Mouse (Mus musculus) embryonic facial prominence, embryonic 14.5 days (tissue): ENCODE measurements around the gene Slc39a11. TPM values are rescaled to one million over a fixed set of nuclear protein-coding genes. Genes with fewer than 3 reads are reported as not detected.

Source experiments
- ATAC-seq: fragments of 200-750 bp; cut with Nextera tagmentation; 2 replicates; pipeline ENCODE4 v1.8.0; 2017; ENCODE audit warnings: low read depth, moderate number of reproducible peaks, moderate TSS enrichment
- DNase-seq: peaks from one replicate; pipeline ENCODE4 v3.0.0-alpha.2; 2015; ENCODE audit warnings: low spot score
- H3K27ac ChIP-seq: fragments of 300-500 bp; sonication (generic); replicated peaks from 2 replicates; pipeline ENCODE4 v1.5.1; 2014; ENCODE audit warnings: low read depth, mild to moderate bottlenecking, low read length, moderate library complexity
- H3K27me3 ChIP-seq: fragments of 300-500 bp; sonication (generic); replicated peaks from 2 replicates; pipeline ENCODE4 v1.6.1; 2014; ENCODE audit warnings: low read length; ENCODE audit not compliant: control insufficient read depth, insufficient read depth
- H3K36me3 ChIP-seq: fragments of 300-500 bp; sonication (generic); 2 replicates; pipeline ENCODE4 v1.6.1; 2014; ENCODE audit warnings: low read length, mixed read lengths; ENCODE audit not compliant: control insufficient read depth, insufficient read depth
- H3K4me1 ChIP-seq: fragments of 300-500 bp; sonication (generic); 2 replicates; pipeline ENCODE4 v1.6.1; 2014; ENCODE audit warnings: antibody characterized with exemption, low read length; ENCODE audit not compliant: control insufficient read depth, insufficient read depth
- H3K4me2 ChIP-seq: fragments of 300-500 bp; sonication (generic); 2 replicates; pipeline ENCODE4 v1.6.1; 2014; ENCODE audit warnings: low read depth, mild to moderate bottlenecking, low read length, moderate library complexity, mixed read lengths
- H3K4me3 ChIP-seq: fragments of 300-500 bp; sonication (generic); 2 replicates; pipeline ENCODE4 v1.5.1; 2014; ENCODE audit warnings: low read depth, mild to moderate bottlenecking, low read length
- H3K9ac ChIP-seq: fragments of 300-500 bp; sonication (generic); 2 replicates; pipeline ENCODE4 v1.6.1; 2014; ENCODE audit warnings: low read depth, mild to moderate bottlenecking, low read length, moderate library complexity, mixed read lengths
- H3K9me3 ChIP-seq: fragments of 300-500 bp; sonication (generic); 2 replicates; pipeline ENCODE4 v1.6.1; 2016; ENCODE audit warnings: low read length; ENCODE audit not compliant: control insufficient read depth
- WGBS: fragments of 180-500 bp; shearing (Covaris S2); extraction: QIAGEN DNeasy Blood & Tissue Kit; methylation state at CpG from one replicate; pipeline ENCODE4 v1.1.7; 2014; 5-methylcytosine and 5-hydroxymethylcytosine counted together
- polyA plus RNA-seq: library from polyadenylated mRNA; unstranded; fragments of >200 nt; fragmentation: Nextera tagmentation; extraction: Ambion mirVana; gene quantifications from 2 replicates; pipeline ENCODE4 v1.2.1, GENCODE M21; 2014

The Slc39a11 gene
- polyA plus RNA-seq, 1 experiment from 2014 or later: 23.6 TPM

- no peak overlapping the region for H3K4me3 ChIP-seq
- no peaks in the 10 kb centered on the region for H3K27me3 ChIP-seq
- no peak for DNase-seq
- no peaks in the 10 kb centered on the region for H3K36me3 ChIP-seq
- 80% methylated on average over 6 of the region's 6 CpGs for WGBS
- no peaks in the 10 kb centered on the region for H3K9me3 ChIP-seq
- H3K9ac ChIP-seq: no peak overlapping the region
- ATAC-seq: no peak
- H3K27ac ChIP-seq: no peak overlapping the region
- peaks cover 50% of the 10 kb centered on the region for H3K4me1 ChIP-seq
- H3K4me2 ChIP-seq: no peak overlapping the region
Measured at GRCm38 (mm10) chr11:113258016-113258415, 391.9 kb downstream of the Slc39a11 start.

GRCm38 (mm10) chr11:113254653-113255052 is 395.2 kb downstream of the Slc39a11 start:
- H3K4me1 ChIP-seq: peaks cover 26% of the 10 kb centered on the region
- 38% methylated on average over 6 of the region's 6 CpGs for WGBS
- DNase-seq (peak; percentile 47), ATAC-seq (no peak)
- H3K27ac ChIP-seq: peak overlapping the region; percentile 65
- H3K36me3 ChIP-seq: no peaks in the 10 kb centered on the region
- no peak overlapping the region for H3K4me2 ChIP-seq
- no peaks in the 10 kb centered on the region for H3K9me3 ChIP-seq
- no peaks in the 10 kb centered on the region for H3K27me3 ChIP-seq
- no peak overlapping the region for H3K4me3 ChIP-seq
- H3K9ac ChIP-seq: no peak overlapping the region

DNA sequence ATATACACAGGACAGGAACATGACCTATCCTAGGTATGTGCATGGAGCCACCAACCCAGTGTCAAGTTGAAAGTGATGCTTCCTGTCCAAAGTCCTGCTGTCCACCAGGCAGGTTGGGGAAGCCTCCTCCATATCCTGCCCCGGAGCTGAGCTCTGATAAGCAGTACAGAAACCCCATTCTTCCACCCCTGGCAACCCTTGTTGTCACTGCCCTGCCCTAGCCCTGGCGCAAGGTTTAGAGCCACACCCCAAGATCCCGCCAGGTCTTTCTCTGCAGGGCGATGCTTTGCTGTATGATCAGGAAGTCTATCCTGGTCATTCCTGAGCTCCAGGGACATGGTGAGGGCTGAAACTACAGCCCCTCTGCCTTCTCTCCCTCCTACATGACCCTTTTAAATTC is 396.7 kb downstream of the Slc39a11 start:
- Histone ChIP-seq H3K9me3 (no peaks in the 10 kb centered on the region), H3K27me3 (no peaks in the 10 kb centered on the region), H3K27ac (no peak overlapping the region), H3K36me3 (no peaks in the 10 kb centered on the region), H3K4me1 (peaks cover 19% of the 10 kb centered on the region), H3K4me3 (no peak overlapping the region), H3K4me2 (no peak overlapping the region), H3K9ac (no peak overlapping the region)
- 86% methylated on average over 4 of the region's 4 CpGs for WGBS
- no peak for ATAC-seq
- no peak for DNase-seq

- Histone ChIP-seq H3K9ac (no peak overlapping the region), H3K27me3 (no peaks in the 10 kb centered on the region), H3K4me1 (peaks cover 19% of the 10 kb centered on the region), H3K27ac (no peak overlapping the region), H3K9me3 (no peaks in the 10 kb centered on the region), H3K36me3 (no peaks in the 10 kb centered on the region), H3K4me2 (no peak overlapping the region), H3K4me3 (no peak overlapping the region)
- 81% methylated on average over 7 of the region's 7 CpGs for WGBS
- DNase-seq (no peak), ATAC-seq (no peak)
Measured at GRCm38 (mm10) chr11:113251172-113251571, 398.7 kb downstream of the Slc39a11 start.

DNA sequence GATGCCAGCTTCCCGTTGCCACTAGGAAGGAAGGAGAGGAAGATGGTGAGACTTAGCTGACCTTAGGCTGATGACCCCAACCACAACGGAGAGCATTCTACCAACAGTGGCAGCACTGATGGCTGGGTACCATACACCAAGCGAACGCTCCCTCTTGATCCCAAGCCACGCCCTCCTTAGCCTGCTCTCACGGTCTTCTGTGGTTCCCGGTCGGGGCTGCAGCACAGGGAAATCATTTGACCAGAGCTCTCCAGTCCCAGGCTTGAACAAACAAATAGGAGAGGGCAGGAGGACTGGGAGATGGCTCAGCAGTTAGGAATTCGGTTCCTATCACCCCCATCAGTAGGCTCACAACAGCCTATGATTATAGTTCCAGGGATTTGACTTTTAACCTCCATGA is 403.4 kb downstream of the Slc39a11 start:
- 77% methylated on average over 9 of the region's 9 CpGs for WGBS
- H3K4me2 ChIP-seq: no peak overlapping the region
- no peak overlapping the region for H3K27ac ChIP-seq
- no peak overlapping the region for H3K4me3 ChIP-seq
- no peaks in the 10 kb centered on the region for H3K27me3 ChIP-seq
- H3K36me3 ChIP-seq: no peaks in the 10 kb centered on the region
- no peaks in the 10 kb centered on the region for H3K9me3 ChIP-seq
- H3K9ac ChIP-seq: no peak overlapping the region
- H3K4me1 ChIP-seq: no peaks in the 10 kb centered on the region
- ATAC-seq (no peak), DNase-seq (no peak)

- ATAC-seq (no peak), DNase-seq (no peak)
- H3K27me3 ChIP-seq: no peaks in the 10 kb centered on the region
- H3K4me3 ChIP-seq: no peak overlapping the region
- WGBS: 84% methylated on average over 10 of the region's 10 CpGs
- no peak overlapping the region for H3K9ac ChIP-seq
- H3K4me2 ChIP-seq: no peak overlapping the region
- H3K27ac ChIP-seq: 0 out of 2 replicates have a peak overlapping the region, but pooled peaks have one; percentile 8
- H3K36me3 ChIP-seq: no peaks in the 10 kb centered on the region
- H3K9me3 ChIP-seq: no peaks in the 10 kb centered on the region
- H3K4me1 ChIP-seq: no peaks in the 10 kb centered on the region
Measured at GRCm38 (mm10) chr11:113245666-113246065, 404.2 kb downstream of the Slc39a11 start.

DNA sequence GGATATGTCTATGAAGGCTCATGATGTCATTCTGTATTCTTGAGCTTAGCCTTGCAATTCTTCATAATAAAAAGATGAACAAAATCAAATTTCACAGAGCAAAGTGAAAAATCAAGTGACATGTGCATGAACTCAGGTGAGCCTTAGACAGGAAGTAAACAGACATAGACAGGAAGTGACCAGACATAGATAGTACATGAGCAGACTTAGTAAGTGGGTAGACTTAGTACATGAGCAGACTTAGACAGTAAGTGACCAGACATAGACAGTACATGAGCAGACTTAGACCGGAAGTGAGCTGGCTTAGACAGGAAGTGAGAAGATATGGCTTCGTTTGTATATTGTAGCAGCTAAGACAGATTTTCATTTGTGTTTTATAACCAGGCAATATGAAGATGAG is 415.4 kb downstream of the Slc39a11 start:
- Histone ChIP-seq H3K27ac (no peak overlapping the region), H3K27me3 (no peaks in the 10 kb centered on the region), H3K4me3 (no peak overlapping the region), H3K9me3 (no peaks in the 10 kb centered on the region), H3K4me2 (no peak overlapping the region), H3K4me1 (0 out of 2 replicates have a peak, but pooled peaks cover 5% of the 10 kb centered on the region), H3K36me3 (no peaks in the 10 kb centered on the region), H3K9ac (no peak overlapping the region)
- 73% methylated on average over 2 of the region's 2 CpGs for WGBS
- ATAC-seq: no peak
- DNase-seq: no peak

GRCm38 (mm10) chr11:113232049-113232448 is 417.8 kb downstream of the Slc39a11 start:
- ATAC-seq: peak; percentile 93
- DNase-seq: peak; percentile 87
- Histone ChIP-seq H3K27ac (no peak overlapping the region), H3K4me1 (0 out of 2 replicates have a peak, but pooled peaks cover 5% of the 10 kb centered on the region), H3K4me3 (no peak overlapping the region), H3K27me3 (no peaks in the 10 kb centered on the region), H3K9ac (no peak overlapping the region), H3K9me3 (no peaks in the 10 kb centered on the region), H3K4me2 (no peak overlapping the region), H3K36me3 (no peaks in the 10 kb centered on the region)
- 8% methylated on average over 6 of the region's 6 CpGs for WGBS

DNA sequence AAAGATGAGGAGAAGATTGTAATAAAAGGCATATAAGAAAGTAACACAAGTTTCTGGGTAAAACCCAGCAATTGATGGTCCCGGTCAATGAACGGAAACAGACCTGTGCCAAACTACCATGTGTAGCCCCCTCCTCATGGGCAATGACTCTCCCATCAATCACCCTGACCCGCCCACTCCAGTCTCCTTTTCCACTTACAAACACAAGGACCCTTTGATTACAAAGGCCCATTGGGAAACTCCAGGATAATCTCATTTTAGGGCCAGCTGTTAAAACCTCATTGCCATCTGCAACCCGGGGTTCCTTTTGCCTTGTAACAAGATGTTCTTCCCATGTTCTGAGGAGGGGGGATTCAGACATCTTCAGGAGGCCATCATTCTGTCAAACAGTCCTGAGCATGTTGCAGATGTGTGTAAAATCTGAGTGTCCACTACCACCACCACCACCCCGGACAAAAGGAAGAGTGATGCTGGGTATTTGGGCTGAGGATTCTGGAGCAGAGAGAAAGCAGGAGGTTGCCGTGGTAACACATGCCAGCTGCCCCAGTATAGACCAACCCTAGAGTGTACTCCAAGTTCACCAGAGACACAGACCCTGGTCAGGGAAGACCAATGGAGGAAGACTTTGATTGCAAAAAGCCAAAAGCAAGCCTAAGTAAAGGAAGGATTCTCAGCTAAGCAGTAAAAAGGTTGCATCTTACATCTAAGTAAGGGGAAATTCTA is 419.3 kb downstream of the Slc39a11 start:
- DNase-seq (no peak), ATAC-seq (no peak)
- 60% methylated on average over 6 of the region's 6 CpGs for WGBS
- H3K9me3 ChIP-seq: no peaks in the 10 kb centered on the region
- H3K4me2 ChIP-seq: no peak overlapping the region
- H3K9ac ChIP-seq: no peak overlapping the region
- H3K4me3 ChIP-seq: no peak overlapping the region
- no peaks in the 10 kb centered on the region for H3K27me3 ChIP-seq
- 0 out of 2 replicates have a peak, but pooled peaks cover 5% of the 10 kb centered on the region for H3K4me1 ChIP-seq
- H3K27ac ChIP-seq: no peak overlapping the region
- H3K36me3 ChIP-seq: no peaks in the 10 kb centered on the region
